Mouse (Mus musculus): Measurements from ENCODE around the gene Hnrnpk. TPM values are rescaled to one million over a fixed set of nuclear protein-coding genes. Genes with fewer than 3 reads are reported as not detected.

The Hnrnpk gene
- polyA plus RNA-seq, 1 experiment from 2014 or later: 2,126 TPM

DNA sequence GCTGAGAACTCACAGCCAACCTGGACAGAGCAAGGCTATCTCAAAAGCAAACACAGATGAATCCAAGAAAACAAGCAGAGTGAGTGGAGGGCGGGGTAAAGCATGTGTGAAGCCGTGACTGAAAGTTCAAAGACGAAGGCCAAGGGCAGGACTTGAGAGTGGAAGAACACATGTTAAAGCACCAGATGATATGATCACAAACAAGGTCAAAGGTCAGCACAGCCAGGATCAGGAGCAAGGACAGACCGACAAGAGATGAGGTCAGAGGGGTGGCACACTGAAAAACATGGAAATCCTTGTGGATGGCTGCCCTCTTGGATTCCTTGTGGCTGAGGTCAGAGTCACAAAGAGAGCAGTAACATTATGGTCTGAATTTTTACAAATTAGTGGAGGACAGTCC lies 52.5 kb downstream of the Hnrnpk start:
- H3K36me3 ChIP-seq (replicated peaks): no peaks in the 10 kb centered on the region
- H3K9me3 ChIP-seq: no peaks in the 10 kb centered on the region
- no peak overlapping the region for H3K27ac ChIP-seq (replicated peaks)
- H3K4me3 ChIP-seq: no peak overlapping the region
- 53% methylated on average over 4 of the region's 4 CpGs for WGBS
- H3K27me3 ChIP-seq (replicated peaks; ENCODE audit: low read depth, poor library complexity, severe bottlenecking): no peaks in the 10 kb centered on the region
- 0 out of 2 replicates have a peak, but pooled peaks cover 3% of the 10 kb centered on the region for H3K4me1 ChIP-seq
- DNase-seq (ENCODE audit: low spot score): no peak

DNA sequence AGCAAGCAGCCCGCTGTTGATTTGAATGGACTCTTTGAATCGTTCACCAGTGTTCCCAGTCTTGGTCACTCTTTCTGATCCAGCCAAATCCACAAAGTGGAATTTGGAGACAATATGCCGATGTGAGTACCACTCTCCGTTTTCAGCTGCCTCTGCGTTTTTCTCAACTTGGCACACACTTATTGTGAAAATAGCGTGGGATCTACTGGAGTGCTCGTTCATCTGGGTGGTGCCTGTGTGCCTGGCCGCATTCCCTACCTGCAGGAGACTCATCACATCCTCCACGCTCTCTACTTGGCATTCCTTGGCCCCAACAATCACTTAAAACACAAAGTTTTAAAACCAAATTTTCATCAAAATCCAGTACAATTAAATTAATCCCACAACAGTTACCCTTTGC lies 58.6 kb downstream of the Hnrnpk start:
- Histone ChIP-seq H3K27ac (replicated peaks) (no peak overlapping the region), H3K9me3 (no peaks in the 10 kb centered on the region), H3K4me1 (no peaks in the 10 kb centered on the region), H3K36me3 (replicated peaks) (no peaks in the 10 kb centered on the region), H3K27me3 (replicated peaks; ENCODE audit: low read depth, poor library complexity, severe bottlenecking) (no peaks in the 10 kb centered on the region), H3K4me3 (no peak overlapping the region)
- DNase-seq (ENCODE audit: low spot score): no peak
- WGBS: 88% methylated on average over 9 of the region's 9 CpGs

MicroRNA genes within 50 kb of the gene (microRNA counts, 519-probe panel; counts per million panel counts)
- microRNA mmu-miR-7a: 4,509 counts per million, percentile 83 among the panel's probes with 10 or more counts

Small RNAs within 50 kb of the gene (microRNA-seq; reads per million reads assigned to microRNA genes)
- 181 reads per million, percentile 56 among the genes with 10 or more reads in this experiment for gene Mir7-1

Other genes with a start within 250 kb of the Hnrnpk start
- 43.2 and 43.3 TPM in 2 replicates for gene Idnk, start 245.7 kb downstream of the Hnrnpk start, polyA plus RNA-seq (2016; fragmentation: Nextera tagmentation; extraction: Ambion mirVana)
- 135 and 144 TPM in 2 replicates for gene Ubqln1, start 187.7 kb downstream of the Hnrnpk start, polyA plus RNA-seq (2016; fragmentation: Nextera tagmentation; extraction: Ambion mirVana)
- gene Gkap1, start 127.6 kb downstream of the Hnrnpk start, polyA plus RNA-seq (2016; fragmentation: Nextera tagmentation; extraction: Ambion mirVana): 17.5 and 18.4 TPM in 2 replicates
- 0.73 and 0.86 TPM in 2 replicates for gene Kif27, start 44.2 kb downstream of the Hnrnpk start, polyA plus RNA-seq (2016; fragmentation: Nextera tagmentation; extraction: Ambion mirVana)
- 23.8 and 24.4 TPM in 2 replicates for gene 2210016F16Rik, start 18.1 kb downstream of the Hnrnpk start, polyA plus RNA-seq (2016; fragmentation: Nextera tagmentation; extraction: Ambion mirVana)
- 27.8 and 28.1 TPM in 2 replicates for gene Rmi1, start 1.1 kb downstream of the Hnrnpk start, polyA plus RNA-seq (2016; fragmentation: Nextera tagmentation; extraction: Ambion mirVana)
- gene Slc28a3, start 207.5 kb upstream of the Hnrnpk start, polyA plus RNA-seq (2016; fragmentation: Nextera tagmentation; extraction: Ambion mirVana): not detected in 2 replicates

Measured in embryonic facial prominence, embryonic 10.5 days (tissue).